Mouse (Mus musculus) ES-E14 (cell line): ENCODE measurements around the gene Gga2. TPM values are rescaled to one million over a fixed set of nuclear protein-coding genes. Genes with fewer than 3 reads are reported as not detected.

ENCODE experiments used
- DNase-seq: peaks from one replicate; pipeline ENCODE4 v3.0.0-alpha.2; 2013; ENCODE audit warnings: low read depth, low spot score
- H3K27ac ChIP-seq: 2 replicates; pipeline ENCODE4 v1.5.1; 2012; ENCODE audit warnings: low read depth, mild to moderate bottlenecking, low read length, moderate library complexity, mixed read lengths; ENCODE audit not compliant: poor library complexity, insufficient read depth, severe bottlenecking
- H3K36me3 ChIP-seq: 2 replicates; pipeline ENCODE4 v1.6.1; 2012; ENCODE audit warnings: mild to moderate bottlenecking, low read length, moderate library complexity, mixed read lengths; ENCODE audit not compliant: control insufficient read depth, poor library complexity, insufficient read depth, severe bottlenecking
- H3K4me1 ChIP-seq, 2 experiments: fragments of 150-350 bp in 1 of 2; sonication (generic) in 1 of 2; 2 replicates each; pipeline ENCODE4 v1.6.1; 2012; ENCODE audit warnings: low read length in 2 of 2, mild to moderate bottlenecking in 1 of 2, mixed read lengths in 1 of 2; ENCODE audit not compliant: control insufficient read depth in 2 of 2, insufficient read depth in 2 of 2, poor library complexity in 1 of 2
- H3K4me3 ChIP-seq, 2 experiments: fragments of 150-350 bp in 1 of 2; sonication (generic) in 1 of 2; 2 replicates each; pipeline ENCODE4 v1.5.1; 2012; ENCODE audit warnings: low read length in 2 of 2, low read depth in 1 of 2, mild to moderate bottlenecking in 1 of 2, mixed read lengths in 1 of 2; ENCODE audit not compliant: insufficient read depth in 1 of 2, poor library complexity in 1 of 2, severe bottlenecking in 1 of 2
- H3K9ac ChIP-seq: 2 replicates; pipeline ENCODE4 v1.6.1; 2012; ENCODE audit warnings: low read depth, mild to moderate bottlenecking, low read length, mixed read lengths; ENCODE audit not compliant: poor library complexity, insufficient read depth, severe bottlenecking
- H3K9me3 ChIP-seq: fragments of 150-350 bp; sonication (generic); 2 replicates; pipeline ENCODE4 v1.6.1; 2012; ENCODE audit warnings: low read depth, mild to moderate bottlenecking, low read length; ENCODE audit not compliant: control insufficient read depth, insufficient read depth
- CHD2 ChIP-seq: IDR thresholded peaks from 2 replicates; pipeline ENCODE4 v1.6.1; 2014; ENCODE audit warnings: mild to moderate bottlenecking, low read depth, low read length, inconsistent platforms
- HCFC1 ChIP-seq: IDR thresholded peaks from 2 replicates; pipeline ENCODE4 v1.6.1; 2012; ENCODE audit warnings: low read length, inconsistent platforms, borderline replicate concordance; ENCODE audit not compliant: insufficient read depth
- MAFK ChIP-seq: IDR thresholded peaks from 2 replicates; pipeline ENCODE4 v1.6.1; 2014; ENCODE audit warnings: mild to moderate bottlenecking, low read depth, low read length, inconsistent platforms; ENCODE audit not compliant: insufficient read depth
- ZC3H11A ChIP-seq: IDR thresholded peaks from 2 replicates; pipeline ENCODE4 v1.6.1; 2012; ENCODE audit warnings: low read depth, mild to moderate bottlenecking, inconsistent platforms, low read length, borderline replicate concordance
- ZNF384 ChIP-seq: IDR thresholded peaks from 2 replicates; pipeline ENCODE4 v1.6.1; 2012; ENCODE audit warnings: low read depth, low read length, inconsistent platforms
- in situ Hi-C, 2 experiments: fragments of 600-800 bp; cut with MboI; formaldehyde crosslinking; loops; one replicate each; pipeline ENCODE4 v1.15.1; 2025; ENCODE audit warnings: low sequenced_read_pairs in 2 of 2, inconsistent platforms in 1 of 2; ENCODE audit not compliant: unreplicated experiment in 2 of 2
- total RNA-seq: library from RNA; depleted of rRNA; stranded (reverse); fragments of 300-350 nt; gene quantifications from 2 replicates; pipeline ENCODE4 v1.2.3, GENCODE M21; 2012

Gene Gga2
- total RNA-seq, 1 experiment = 68.5 TPM

- Histone ChIP-seq H3K4me1 (no peaks in the 10 kb centered on the region), H3K27ac (no peak overlapping the region), H3K4me3 (no peak overlapping the region), H3K36me3 (peaks cover 6% of the 10 kb centered on the region), H3K9me3 (no peaks in the 10 kb centered on the region), H3K9ac (no peak overlapping the region)
- DNase-seq = no peak
- TF ChIP-seq HCFC1 (no peak), ZC3H11A (no peak), MAFK (no peak), ZNF384 (no peak), CHD2 (no peak)
- in situ Hi-C loops = loop anchor here in 1 of 2 experiments (25.0 kb wide), 1 partner anchor 218 kb away; the partner anchor contains the start of gene Scnn1g
These were observed 65.9 kb downstream of the Gga2 start for GRCm38 (mm10) chr7:121954891-121955669.

- Histone ChIP-seq H3K4me1 (no peaks in the 10 kb centered on the region), H3K9me3 (no peaks in the 10 kb centered on the region), H3K9ac (no peak overlapping the region), H3K27ac (no peak overlapping the region), H3K36me3 (peaks cover 10% of the 10 kb centered on the region), H3K4me3 (no peak overlapping the region)
- in situ Hi-C loops = no loop called here
- no peak for TF ChIP-seq HCFC1
- TF ChIP-seq MAFK = no peak
- TF ChIP-seq ZC3H11A = no peak
- no peak for TF ChIP-seq ZNF384
- no peak for TF ChIP-seq CHD2
- DNase-seq = no peak
These were observed 73.5 kb downstream of the Gga2 start for GRCm38 (mm10) chr7:121947513-121947912.

- no peak for DNase-seq
- Histone ChIP-seq H3K9me3 (no peaks in the 10 kb centered on the region), H3K4me3 (no peak overlapping the region), H3K27ac (no peak overlapping the region), H3K9ac (no peak overlapping the region), H3K4me1 (no peaks in the 10 kb centered on the region), H3K36me3 (peaks cover 12% of the 10 kb centered on the region)
- TF ChIP-seq HCFC1 = no peak
- TF ChIP-seq CHD2 = no peak
- TF ChIP-seq ZC3H11A = no peak
- in situ Hi-C loops = no loop called here
These were observed 74.8 kb downstream of the Gga2 start for GRCm38 (mm10) chr7:121946196-121946595.

GRCm38 (mm10) chr7:121942371-121942770 lies 78.7 kb downstream of the Gga2 start:
- Histone ChIP-seq H3K36me3 (peaks cover 7% of the 10 kb centered on the region; the same call in 1 of the 2 replicates), H3K4me3 (no peak overlapping the region), H3K9me3 (no peaks in the 10 kb centered on the region), H3K9ac (no peak overlapping the region), H3K4me1 (no peaks in the 10 kb centered on the region), H3K27ac (no peak overlapping the region)
- no peak for DNase-seq
- TF ChIP-seq HCFC1 (no peak), MAFK (no peak)
- in situ Hi-C loops = no loop called here

- in situ Hi-C loops = no loop called here
- no peaks in the 10 kb centered on the region for H3K4me1 ChIP-seq
- H3K27ac ChIP-seq = no peak overlapping the region
- no peak overlapping the region for H3K4me3 ChIP-seq
- DNase-seq = no peak
- no peaks in the 10 kb centered on the region for H3K9me3 ChIP-seq
- no peak overlapping the region for H3K9ac ChIP-seq
- TF ChIP-seq CHD2 (no peak), MAFK (no peak), ZC3H11A (no peak), ZNF384 (no peak), HCFC1 (no peak)
- H3K36me3 ChIP-seq = peaks cover 8% of the 10 kb centered on the region; the same call in 1 of the 2 replicates
These were observed 79.4 kb downstream of the Gga2 start for GRCm38 (mm10) chr7:121941640-121942039.
